Mouse (Mus musculus) kidney, embryonic 15.5 days (tissue): Measurements from ENCODE around the gene Fry. TPM values are rescaled to one million over a fixed set of nuclear protein-coding genes. Genes with fewer than 3 reads are reported as not detected.
A peak's percentile ranks its signal among the peaks of the same experiment; 100 is the strongest.

Source experiments
- ATAC-seq: fragments of 200-750 bp; cut with Nextera tagmentation; replicated peaks from 2 replicates; pipeline ENCODE4 v1.8.0; 2017; ENCODE audit warnings: moderate TSS enrichment; ENCODE audit not compliant: low FRiP score
- H3K27ac ChIP-seq: fragments of 300-500 bp; sonication (generic); 2 replicates; pipeline ENCODE4 v1.5.1; 2015; ENCODE audit warnings: mild to moderate bottlenecking, inconsistent platforms
- H3K27me3 ChIP-seq: fragments of 300-500 bp; sonication (generic); 2 replicates; pipeline ENCODE4 v1.6.1; 2015; ENCODE audit warnings: inconsistent platforms
- H3K36me3 ChIP-seq: fragments of 300-500 bp; sonication (generic); 2 replicates; pipeline ENCODE4 v1.6.1; 2015; ENCODE audit warnings: inconsistent platforms
- H3K4me1 ChIP-seq: fragments of 300-500 bp; sonication (generic); 2 replicates; pipeline ENCODE4 v1.6.1; 2015; ENCODE audit warnings: inconsistent platforms
- H3K4me2 ChIP-seq: fragments of 300-500 bp; sonication (generic); 2 replicates; pipeline ENCODE4 v1.6.1; 2015; ENCODE audit warnings: moderate library complexity, mild to moderate bottlenecking, inconsistent platforms
- H3K4me3 ChIP-seq: fragments of 300-500 bp; sonication (generic); replicated peaks from 2 replicates; pipeline ENCODE4 v1.5.1; 2015; ENCODE audit warnings: mild to moderate bottlenecking, inconsistent platforms
- H3K9ac ChIP-seq: fragments of 300-500 bp; sonication (generic); 2 replicates; pipeline ENCODE4 v1.6.1; 2015; ENCODE audit warnings: mild to moderate bottlenecking, inconsistent platforms
- H3K9me3 ChIP-seq: fragments of 300-500 bp; sonication (generic); replicated peaks from 2 replicates; pipeline ENCODE4 v1.6.1; 2016; ENCODE audit warnings: inconsistent platforms
- whole genome bisulfite sequencing: fragments of 180-500 bp; shearing (Covaris S2); methylation state at CpG from one replicate; pipeline ENCODE4 v1.1.7; 2015; ENCODE audit warnings: mixed read lengths; 5-methylcytosine and 5-hydroxymethylcytosine counted together
- polyA plus RNA-seq: library from polyadenylated mRNA; unstranded; fragments of >200 nt; fragmentation: Nextera tagmentation; extraction: Ambion mirVana; gene quantifications from 2 replicates; pipeline ENCODE4 v1.2.1, GENCODE M21; 2015

Fry gene
- polyA plus RNA-seq, 1 experiment from 2014 or later = 8.3 TPM

- WGBS = 89% methylated on average over 6 of the region's 6 CpGs
- H3K4me3 ChIP-seq = no peak overlapping the region
- no peaks in the 10 kb centered on the region for H3K27me3 ChIP-seq
- no peak overlapping the region for H3K27ac ChIP-seq
- H3K4me1 ChIP-seq = 0 out of 2 replicates have a peak, but pooled peaks cover 4% of the 10 kb centered on the region
- H3K9ac ChIP-seq = no peak overlapping the region
- no peak for ATAC-seq
- H3K4me2 ChIP-seq = no peak overlapping the region
- H3K9me3 ChIP-seq = no peaks in the 10 kb centered on the region
- H3K36me3 ChIP-seq = no peaks in the 10 kb centered on the region
Measured at GRCm38 (mm10) chr5:150206749-150207148, 88.3 kb downstream of the Fry start.

GRCm38 (mm10) chr5:150207596-150207995 is 89.2 kb downstream of the Fry start:
- no peak overlapping the region for H3K27ac ChIP-seq
- H3K4me1 ChIP-seq = 0 out of 2 replicates have a peak, but pooled peaks cover 4% of the 10 kb centered on the region
- 50% methylated on average over 18 of the region's 18 CpGs for WGBS
- H3K36me3 ChIP-seq = no peaks in the 10 kb centered on the region
- H3K9me3 ChIP-seq = no peaks in the 10 kb centered on the region
- H3K4me3 ChIP-seq = no peak overlapping the region
- no peak overlapping the region for H3K9ac ChIP-seq
- no peak for ATAC-seq
- no peaks in the 10 kb centered on the region for H3K27me3 ChIP-seq
- peak overlapping the region; percentile 39 for H3K4me2 ChIP-seq

GRCm38 (mm10) chr5:150208009-150208408 is 89.6 kb downstream of the Fry start:
- H3K9me3 ChIP-seq = no peaks in the 10 kb centered on the region
- peak overlapping the region; percentile 39 for H3K4me2 ChIP-seq
- no peak overlapping the region for H3K4me3 ChIP-seq
- no peaks in the 10 kb centered on the region for H3K36me3 ChIP-seq
- no peak for ATAC-seq
- no peak overlapping the region for H3K9ac ChIP-seq
- H3K4me1 ChIP-seq = 0 out of 2 replicates have a peak, but pooled peaks cover 4% of the 10 kb centered on the region
- no peak overlapping the region for H3K27ac ChIP-seq
- H3K27me3 ChIP-seq = no peaks in the 10 kb centered on the region
- WGBS = 42% methylated on average over 7 of the region's 7 CpGs

DNA sequence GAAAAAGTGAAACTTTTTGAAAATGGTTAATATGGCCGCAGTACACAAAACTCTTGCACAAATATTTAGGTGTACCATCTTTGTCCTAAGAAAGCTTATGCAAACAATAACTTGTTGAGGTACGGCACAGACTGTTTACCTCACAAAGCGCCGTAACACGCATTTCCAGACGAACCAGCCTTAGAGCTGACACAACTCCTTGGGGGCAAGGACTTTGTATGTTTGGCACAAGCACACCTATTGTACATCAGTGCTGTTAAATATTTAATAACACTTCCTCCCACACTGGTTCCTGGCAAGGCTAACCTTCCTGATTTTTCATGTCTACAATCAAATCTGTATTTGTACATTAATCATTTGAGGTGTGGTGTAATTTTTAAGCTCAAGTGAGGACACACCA is 95.6 kb downstream of the Fry start:
- Histone ChIP-seq H3K4me1 (0 out of 2 replicates have a peak, but pooled peaks cover 3% of the 10 kb centered on the region), H3K27ac (no peak overlapping the region), H3K9ac (no peak overlapping the region), H3K36me3 (no peaks in the 10 kb centered on the region), H3K4me3 (no peak overlapping the region), H3K27me3 (no peaks in the 10 kb centered on the region), H3K4me2 (no peak overlapping the region), H3K9me3 (no peaks in the 10 kb centered on the region)
- 82% methylated on average over 6 of the region's 6 CpGs for WGBS
- no peak for ATAC-seq

DNA sequence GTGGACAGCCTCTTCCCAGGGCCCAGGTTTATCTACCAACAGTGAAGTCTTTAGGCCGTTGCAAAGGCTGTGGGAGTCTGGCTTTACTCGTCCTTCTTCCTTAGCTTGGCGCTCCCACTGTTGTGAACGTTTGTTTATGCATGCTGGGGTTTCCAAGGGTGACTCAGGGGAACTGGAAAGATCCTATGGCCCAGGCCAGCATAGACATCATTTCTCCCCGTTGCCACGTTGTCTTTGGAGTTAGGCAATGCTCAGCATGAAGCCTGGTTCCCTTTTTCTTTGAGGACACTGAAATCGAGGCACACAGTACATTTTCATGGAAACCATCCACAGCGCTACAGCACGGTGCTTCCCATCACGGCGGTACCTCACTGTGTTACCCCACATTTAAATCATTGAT is 97.6 kb downstream of the Fry start:
- WGBS = 68% methylated on average over 11 of the region's 11 CpGs
- Histone ChIP-seq H3K4me1 (0 out of 2 replicates have a peak, but pooled peaks cover 3% of the 10 kb centered on the region), H3K27me3 (no peaks in the 10 kb centered on the region), H3K9ac (no peak overlapping the region), H3K4me2 (no peak overlapping the region), H3K9me3 (no peaks in the 10 kb centered on the region), H3K4me3 (no peak overlapping the region), H3K36me3 (no peaks in the 10 kb centered on the region), H3K27ac (no peak overlapping the region)
- no peak for ATAC-seq

DNA sequence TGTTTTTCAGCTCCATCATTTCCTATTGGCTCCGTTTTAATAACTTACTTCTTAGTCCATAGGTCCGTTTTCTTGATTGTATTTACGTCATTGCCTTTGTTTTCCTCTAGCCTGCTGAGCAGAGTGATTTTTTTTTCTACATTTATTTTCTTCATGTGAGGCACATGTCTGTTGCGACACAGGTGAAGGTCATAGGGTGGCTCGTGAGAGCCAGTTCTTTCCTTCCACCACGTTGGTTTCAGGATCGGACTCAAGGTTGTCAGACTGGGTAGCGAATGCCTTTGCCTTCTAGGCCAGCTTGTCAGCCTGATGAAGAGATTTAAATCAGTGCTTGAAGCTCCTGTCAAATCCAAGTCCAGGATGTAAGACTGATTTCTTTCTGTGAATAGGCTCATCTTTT is 101.0 kb downstream of the Fry start:
- WGBS = 85% methylated on average over 8 of the region's 8 CpGs
- no peak overlapping the region for H3K4me2 ChIP-seq
- no peaks in the 10 kb centered on the region for H3K9me3 ChIP-seq
- ATAC-seq = no peak
- no peak overlapping the region for H3K4me3 ChIP-seq
- no peak overlapping the region for H3K9ac ChIP-seq
- H3K27me3 ChIP-seq = no peaks in the 10 kb centered on the region
- H3K27ac ChIP-seq = no peak overlapping the region
- H3K4me1 ChIP-seq = no peaks in the 10 kb centered on the region
- no peaks in the 10 kb centered on the region for H3K36me3 ChIP-seq

GRCm38 (mm10) chr5:150220333-150220732 is 101.9 kb downstream of the Fry start:
- Histone ChIP-seq H3K36me3 (no peaks in the 10 kb centered on the region), H3K9me3 (no peaks in the 10 kb centered on the region), H3K4me3 (no peak overlapping the region), H3K27me3 (no peaks in the 10 kb centered on the region), H3K9ac (no peak overlapping the region), H3K27ac (no peak overlapping the region), H3K4me1 (no peaks in the 10 kb centered on the region), H3K4me2 (no peak overlapping the region)
- WGBS = 29% methylated on average over 7 of the region's 7 CpGs
- no peak for ATAC-seq

- no peak for ATAC-seq
- Histone ChIP-seq H3K27me3 (no peaks in the 10 kb centered on the region), H3K4me3 (no peak overlapping the region), H3K36me3 (no peaks in the 10 kb centered on the region), H3K4me2 (no peak overlapping the region), H3K27ac (no peak overlapping the region), H3K9me3 (no peaks in the 10 kb centered on the region), H3K9ac (no peak overlapping the region), H3K4me1 (no peaks in the 10 kb centered on the region)
- 78% methylated on average over 6 of the region's 6 CpGs for WGBS
Measured at GRCm38 (mm10) chr5:150221806-150222205, 103.4 kb downstream of the Fry start.

GRCm38 (mm10) chr5:150223546-150224239 is 105.2 kb downstream of the Fry start:
- 92% methylated on average over 10 of the region's 10 CpGs for WGBS
- H3K9me3 ChIP-seq = no peaks in the 10 kb centered on the region
- no peak overlapping the region for H3K9ac ChIP-seq
- ATAC-seq = no peak
- H3K4me2 ChIP-seq = no peak overlapping the region
- H3K4me3 ChIP-seq = no peak overlapping the region
- H3K36me3 ChIP-seq = no peaks in the 10 kb centered on the region
- H3K4me1 ChIP-seq = no peaks in the 10 kb centered on the region
- no peak overlapping the region for H3K27ac ChIP-seq
- no peaks in the 10 kb centered on the region for H3K27me3 ChIP-seq

- no peaks in the 10 kb centered on the region for H3K27me3 ChIP-seq
- no peak for ATAC-seq
Measured at GRCm38 (mm10) chr5:150229086-150229485, 110.6 kb downstream of the Fry start.

GRCm38 (mm10) chr5:150229776-150230175 is 111.3 kb downstream of the Fry start:
- Histone ChIP-seq H3K4me3 (no peak overlapping the region), H3K36me3 (no peaks in the 10 kb centered on the region), H3K4me2 (no peak overlapping the region), H3K27ac (no peak overlapping the region), H3K27me3 (no peaks in the 10 kb centered on the region), H3K4me1 (peaks cover 5% of the 10 kb centered on the region; the same call in 1 of the 2 replicates), H3K9ac (no peak overlapping the region), H3K9me3 (no peaks in the 10 kb centered on the region; the same call in 1 of the 2 replicates)
- no peak for ATAC-seq
- WGBS = 94% methylated on average over 4 of the region's 4 CpGs

More at GRCm38 (mm10) chr5:150229086-150229485, 110.6 kb downstream of the Fry start:
- 31% methylated on average over 5 of the region's 5 CpGs for WGBS
- H3K27ac ChIP-seq = no peak overlapping the region
- H3K9me3 ChIP-seq = no peaks in the 10 kb centered on the region; the same call in 1 of the 2 replicates
- H3K4me3 ChIP-seq = no peak overlapping the region
- peaks cover 5% of the 10 kb centered on the region; the same call in 1 of the 2 replicates for H3K4me1 ChIP-seq
- no peak overlapping the region for H3K9ac ChIP-seq
- H3K4me2 ChIP-seq = no peak overlapping the region
- H3K36me3 ChIP-seq = no peaks in the 10 kb centered on the region

- Histone ChIP-seq H3K36me3 (no peaks in the 10 kb centered on the region), H3K27ac (no peak overlapping the region), H3K9me3 (no peaks in the 10 kb centered on the region; the same call in 1 of the 2 replicates), H3K27me3 (no peaks in the 10 kb centered on the region), H3K4me3 (0 out of 2 replicates have a peak overlapping the region, but pooled peaks have one; percentile 17), H3K9ac (no peak overlapping the region), H3K4me1 (peaks cover 5% of the 10 kb centered on the region; the same call in 1 of the 2 replicates), H3K4me2 (peak overlapping the region; percentile 39)
- 39% methylated on average over 16 of the region's 21 CpGs for WGBS
- ATAC-seq = peak; percentile 52; the same call in 1 of the 2 replicates
Measured at GRCm38 (mm10) chr5:150232159-150233150, 114.0 kb downstream of the Fry start.
